Mouse (Mus musculus) liver, adult (tissue): ENCODE measurements around the gene Dock8.

Experiments
- GATA4 ChIP-seq: IDR thresholded peaks from 2 replicates; pipeline ENCODE4 v1.6.1; 2014; ENCODE audit warnings: mild to moderate bottlenecking, low read length; ENCODE audit not compliant: insufficient replicate concordance

The Dock8 gene

GRCm38 (mm10) chr19:25221964-25222640, 222.8 kb downstream of the Dock8 start:
- TF ChIP-seq GATA4 = no peak

- TF ChIP-seq GATA4 = no peak
Observed at GRCm38 (mm10) chr19:25230058-25230974, 231.0 kb downstream of the Dock8 start.

- TF ChIP-seq GATA4 = no peak
Observed at GRCm38 (mm10) chr19:25230975-25231334, 231.6 kb downstream of the Dock8 start.

GRCm38 (mm10) chr19:25232032-25232431, 232.7 kb downstream of the Dock8 start:
- TF ChIP-seq GATA4 = no peak

GRCm38 (mm10) chr19:25236596-25237491, 237.5 kb downstream of the Dock8 start, which contains the start of gene Kank1:
TSS of gene Kank1 (plus strand) at chr19:25236975.
- TF ChIP-seq GATA4 = no peak

- TF ChIP-seq GATA4 = no peak
Observed at GRCm38 (mm10) chr19:25237492-25238040, 238.2 kb downstream of the Dock8 start.

GRCm38 (mm10) chr19:25238121-25238520, 238.8 kb downstream of the Dock8 start:
- TF ChIP-seq GATA4 = no peak

- no peak for TF ChIP-seq GATA4
Observed at GRCm38 (mm10) chr19:25243566-25243965, 244.2 kb downstream of the Dock8 start.

- TF ChIP-seq GATA4 = no peak
Observed at GRCm38 (mm10) chr19:25246062-25246461, 246.7 kb downstream of the Dock8 start.

GRCm38 (mm10) chr19:25247858-25248552, 248.7 kb downstream of the Dock8 start:
- TF ChIP-seq GATA4 = no peak

- TF ChIP-seq GATA4 = no peak
Observed at GRCm38 (mm10) chr19:25249230-25249629, 249.9 kb downstream of the Dock8 start.

GRCm38 (mm10) chr19:25251610-25252140, 252.3 kb downstream of the Dock8 start:
- no peak for TF ChIP-seq GATA4
